Mouse (Mus musculus) adrenal gland, postnatal 4 days (tissue): ENCODE results near the gene Pak6. TPM values are rescaled to one million over a fixed set of nuclear protein-coding genes. Genes with fewer than 3 reads are reported as not detected.

Experiments used
- DNase-seq, 2 experiments: peaks; one replicate each; pipeline ENCODE4 v3.0.0; 2021 to 2022; ENCODE audit warnings: low spot score in 2 of 2, mixed read lengths in 2 of 2
- total RNA-seq, 2 experiments: library from RNA; stranded (reverse); gene quantifications; 2 replicates each; pipeline ENCODE4 v1.2.3; 2021

Gene Pak6
- total RNA-seq, 2 experiments from 2014 or later = 13.8 to 16.3 TPM

DNA sequence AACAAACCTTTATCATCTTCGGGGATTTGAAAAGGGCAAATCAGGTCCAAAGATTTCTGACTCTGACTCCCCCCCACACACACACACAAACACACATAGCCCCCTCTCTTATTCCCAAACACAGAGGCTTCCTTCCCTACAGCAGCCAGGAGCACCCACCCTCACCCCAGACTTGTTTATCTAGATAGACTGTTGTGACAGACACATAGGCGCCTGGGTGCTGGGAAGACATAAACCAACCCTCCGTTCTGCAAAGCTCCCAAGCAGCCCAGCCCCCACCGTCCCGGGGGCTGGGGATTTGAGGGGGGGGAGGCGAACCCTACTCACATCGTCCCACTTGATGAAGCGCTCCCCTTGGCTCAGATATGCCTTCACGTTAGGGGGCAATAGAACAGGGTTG is 64.8 kb downstream of the Pak6 start:
- no peak for DNase-seq

- no peak for DNase-seq
These were observed 65.2 kb downstream of the Pak6 start, which contains the start of gene Plcb2 for GRCm38 (mm10) chr2:118728337-118728736. Plcb2 (minus strand) TSS chr2:118728438.

DNA sequence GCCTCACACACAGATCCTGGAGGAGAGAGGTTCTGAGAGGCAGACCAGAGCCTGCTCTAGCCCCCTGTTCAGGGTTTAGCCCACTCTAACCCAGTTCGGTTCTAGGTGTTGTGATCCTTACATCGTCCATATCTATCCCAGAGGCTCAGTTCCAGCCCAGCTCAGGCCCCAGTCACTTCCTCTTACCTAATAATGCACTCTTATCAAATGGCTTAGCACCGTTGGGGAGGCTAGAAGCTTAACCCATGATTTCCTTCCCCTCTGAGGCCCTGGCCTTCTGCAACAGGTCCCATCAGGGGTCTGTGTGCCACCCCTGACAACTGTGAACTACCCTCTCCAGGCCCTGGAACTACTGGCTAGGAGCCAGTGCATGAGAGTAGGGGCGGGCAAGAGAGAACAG is 66.1 kb downstream of the Pak6 start:
- no peak for DNase-seq

GRCm38 (mm10) chr2:118729816-118730621 is 66.9 kb downstream of the Pak6 start:
- no peak for DNase-seq

GRCm38 (mm10) chr2:118730622-118730915 is 67.5 kb downstream of the Pak6 start:
- peak; percentile 70 to 71 for DNase-seq

DNA sequence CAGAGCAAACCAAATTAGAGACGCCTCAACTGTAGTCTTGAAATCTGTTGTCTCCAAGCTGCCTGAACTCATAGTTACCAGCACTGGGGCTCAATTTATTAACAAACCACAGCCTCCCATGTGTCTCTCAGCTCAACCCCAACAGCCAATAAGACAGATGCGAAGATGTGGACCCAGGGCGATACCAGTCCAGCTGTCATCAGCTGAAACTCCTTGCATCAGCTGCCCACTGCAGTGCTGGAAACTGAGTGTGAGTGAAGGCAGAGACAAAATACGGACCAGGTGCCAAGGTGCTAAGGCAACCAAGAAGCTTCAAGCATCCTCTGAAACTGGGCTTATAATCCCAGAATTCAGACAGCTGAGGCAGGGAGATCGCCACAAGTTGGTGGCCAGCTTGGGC is 68.9 kb downstream of the Pak6 start:
- DNase-seq = no peak

DNA sequence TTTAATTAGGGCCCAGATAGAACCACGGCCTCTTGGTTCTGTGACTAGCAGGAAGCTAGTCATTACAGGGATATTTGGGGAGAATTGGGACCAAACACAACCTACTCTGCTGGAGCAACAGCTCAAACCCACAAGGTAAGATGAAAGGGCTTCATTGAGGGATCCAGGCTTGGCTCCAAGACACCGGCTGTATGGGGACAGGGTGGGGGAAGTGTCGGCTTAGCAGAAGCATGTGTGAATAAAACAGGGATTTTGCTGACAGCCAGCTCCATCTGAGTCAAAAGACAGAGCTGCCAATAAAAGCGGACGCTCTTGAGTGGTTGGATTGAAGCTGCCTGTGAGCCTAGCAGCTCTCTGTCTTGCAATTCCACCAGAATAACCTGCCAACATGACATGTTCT is 70.2 kb downstream of the Pak6 start:
- no peak for DNase-seq

- DNase-seq = no peak
These were observed 77.2 kb downstream of the Pak6 start for GRCm38 (mm10) chr2:118740341-118740740.

GRCm38 (mm10) chr2:118741183-118741582 is 78.1 kb downstream of the Pak6 start:
- no peak for DNase-seq

DNA sequence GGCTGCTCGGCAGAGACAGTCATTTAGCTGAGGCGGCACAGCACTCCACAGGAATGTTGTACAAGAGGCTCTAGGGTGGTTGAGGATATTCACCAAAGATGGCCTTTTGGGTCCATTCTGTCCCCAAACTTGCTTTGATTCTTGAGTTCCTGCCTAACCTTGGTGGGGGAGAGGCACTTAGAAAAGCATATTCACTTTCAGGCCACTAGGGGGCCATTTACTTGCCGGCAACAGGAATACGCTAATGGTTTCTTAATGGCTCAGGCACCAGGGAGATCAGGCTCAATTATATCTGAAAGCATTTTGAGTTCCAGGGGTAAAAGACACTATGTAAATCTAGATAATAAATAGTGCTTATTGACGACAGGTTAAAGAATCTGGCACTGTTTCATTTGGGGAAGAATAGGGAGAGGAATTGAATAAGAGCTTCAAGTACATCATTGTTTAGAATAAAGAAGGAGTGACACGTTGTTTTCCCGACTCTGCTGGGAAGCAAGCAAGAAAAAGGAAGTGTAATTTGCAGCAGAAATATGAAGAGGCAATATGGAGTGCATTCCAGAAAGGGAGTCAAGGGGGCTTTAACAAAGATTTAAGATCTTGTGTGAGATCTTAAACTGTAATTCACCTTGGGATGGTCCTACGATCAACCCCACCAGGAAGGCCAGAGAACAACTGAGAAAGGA is 80.3 kb downstream of the Pak6 start:
- DNase-seq = no peak

DNA sequence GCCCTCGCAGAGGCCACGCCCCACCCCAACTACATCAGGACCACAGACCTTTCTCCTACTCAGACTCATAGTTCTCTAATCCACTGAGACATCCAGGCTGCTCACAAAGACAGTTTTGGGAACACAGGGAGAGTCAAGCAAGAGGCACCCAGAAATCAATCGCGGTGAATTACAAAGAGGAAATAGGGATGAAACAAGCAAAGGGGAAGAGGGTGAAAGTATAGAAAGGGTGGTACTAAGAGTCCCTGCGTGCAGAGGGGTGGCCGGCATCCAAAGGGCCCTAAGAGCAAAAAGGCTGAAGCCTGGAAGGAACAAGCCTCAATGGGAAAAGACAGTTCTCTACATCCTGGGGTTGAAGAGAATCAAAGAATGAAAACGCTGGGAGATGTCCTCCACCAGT is 81.5 kb downstream of the Pak6 start:
- no peak for DNase-seq

DNA sequence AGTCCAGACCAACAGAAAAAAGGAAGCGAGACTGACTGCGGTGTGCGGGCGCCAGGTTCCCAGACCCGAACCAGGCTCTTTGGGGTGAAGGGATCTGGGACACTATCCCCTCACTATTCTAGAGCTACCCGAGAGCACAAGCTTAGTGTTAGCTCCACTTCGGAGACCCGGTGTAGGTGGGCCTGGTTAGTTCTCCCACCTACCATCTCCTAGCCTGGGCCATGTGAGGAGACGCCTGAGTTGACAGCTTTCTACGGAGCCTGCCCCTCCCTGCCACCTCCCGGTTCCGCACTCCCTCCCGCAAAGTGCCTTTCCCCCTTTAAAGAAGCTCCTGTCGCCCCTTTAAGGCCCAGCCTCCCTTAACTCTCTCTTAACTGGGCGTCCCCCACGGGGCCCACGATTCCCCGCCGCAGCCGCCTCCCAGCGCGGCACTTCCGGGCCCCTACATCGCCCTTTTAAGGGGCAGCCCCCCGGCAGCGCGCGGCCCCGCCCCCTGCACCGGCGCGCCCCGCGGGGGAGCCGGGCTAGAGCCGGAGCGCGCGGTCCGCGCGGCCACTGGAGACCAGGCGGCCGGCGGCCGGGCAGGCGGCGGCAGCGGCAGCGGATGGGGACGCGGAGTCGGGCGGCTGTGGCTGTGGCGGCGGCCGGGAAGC is 82.3 kb downstream of the Pak6 start, which contains the start of gene Inafm2:
Gene Inafm2 (plus strand): TSS at position 527 of the 653 bp plus-strand sequence.
- peak; percentile 77 to 87 for DNase-seq

DNA sequence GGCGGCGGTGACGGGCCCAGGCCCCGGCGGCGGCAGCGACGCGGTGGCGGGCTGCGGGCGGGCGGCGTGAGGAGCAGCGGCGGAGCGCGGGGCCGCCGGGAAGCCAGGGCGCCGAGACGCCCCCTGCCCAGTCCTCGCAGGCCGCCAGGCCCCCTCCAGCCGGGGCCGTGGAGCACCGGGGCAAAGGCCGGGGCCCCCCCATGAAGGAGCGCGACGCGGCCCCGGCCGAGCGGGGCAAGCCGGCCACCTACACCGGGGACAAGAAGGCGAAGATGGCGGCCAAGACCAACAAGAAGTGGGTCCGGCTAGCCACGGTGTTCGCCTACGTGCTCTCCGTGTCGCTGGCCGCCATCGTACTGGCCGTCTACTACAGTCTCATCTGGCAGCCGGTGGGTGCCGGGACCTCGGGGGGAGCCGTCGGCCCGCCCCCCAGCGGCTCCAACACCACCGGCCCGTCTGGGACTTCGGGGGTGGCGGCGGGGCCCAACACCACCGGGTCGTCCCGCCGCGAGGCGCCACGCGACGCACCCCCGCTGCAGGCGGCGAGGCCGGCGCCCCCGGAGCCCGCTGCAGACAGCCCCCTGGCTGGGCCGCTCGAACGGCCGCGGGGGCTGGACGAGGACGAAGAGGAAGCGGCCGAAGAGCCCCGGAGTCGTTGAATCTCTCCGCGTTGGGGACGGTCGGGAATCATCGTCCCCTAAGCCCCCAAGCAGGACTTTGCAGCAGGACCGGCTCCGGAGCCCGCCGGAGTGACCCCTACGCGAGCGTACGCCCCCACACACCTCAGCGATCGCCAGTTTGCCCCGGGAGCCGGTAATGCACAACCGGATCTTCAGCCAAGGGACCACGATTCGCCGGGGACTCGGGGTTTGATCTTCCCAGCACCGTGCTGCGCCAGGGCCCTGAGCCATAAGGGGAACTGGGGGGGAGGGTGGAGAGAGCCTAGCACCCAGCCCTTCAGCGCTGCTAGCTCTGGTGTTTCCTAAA is 83.1 kb downstream of the Pak6 start:
- DNase-seq = no peak

- DNase-seq = no peak
These were observed 84.3 kb downstream of the Pak6 start for GRCm38 (mm10) chr2:118747301-118747960.

Other genes starting within 250 kb of the Pak6 start
- 100 to 1,000 TPM; 143 to 152 TPM for gene Srp14, start 183.6 kb upstream of the Pak6 start, total RNA-seq
- gene Bmf, start 113.6 kb upstream of the Pak6 start, total RNA-seq = 10 to 100 TPM; 30.9 to 35.7 TPM
- 10 to 100 TPM; 36.7 to 40.7 TPM for gene Bub1b, start 65.1 kb upstream of the Pak6 start, total RNA-seq
- gene Ankrd63, start 40.7 kb downstream of the Pak6 start, total RNA-seq = under 1 TPM; 0.20 to 0.59 TPM
- gene Plcb2, start 65.1 kb downstream of the Pak6 start, total RNA-seq = 1 to 10 TPM; 2.2 to 2.7 TPM
- 10 to 100 TPM; 27.8 to 30.8 TPM for gene Inafm2, start 82.5 kb downstream of the Pak6 start, total RNA-seq
- 1 to 10 TPM; 6.1 to 6.9 TPM for gene Ccdc9b, start 99.4 kb downstream of the Pak6 start, total RNA-seq
- not detected for gene Phgr1, start 109.5 kb downstream of the Pak6 start, total RNA-seq
- 10 to 100 TPM; 53.4 to 54.0 TPM for gene Disp2, start 116.4 kb downstream of the Pak6 start, total RNA-seq
- 10 to 100 TPM; 28.0 to 28.8 TPM for gene Knstrn, start 150.7 kb downstream of the Pak6 start, total RNA-seq
- 100 to 1,000 TPM; 166 to 176 TPM for gene Ivd, start 198.7 kb downstream of the Pak6 start, total RNA-seq
- 10 to 100 TPM; 51.5 to 54.1 TPM for gene Bahd1, start 237.1 kb downstream of the Pak6 start, total RNA-seq